Mouse (Mus musculus) left cerebral cortex, postnatal 10 days (tissue): ENCODE results near the gene Fmo1. TPM values are rescaled to one million over a fixed set of nuclear protein-coding genes. Genes with fewer than 3 reads are reported as not detected.

ENCODE experiments used
- DNase-seq, 2 experiments: peaks; one replicate each; pipeline ENCODE4 v3.0.0; 2021 to 2022; ENCODE audit warnings: low spot score in 2 of 2, mixed read lengths in 1 of 2; ENCODE audit errors: extremely low spot score in 1 of 2
- intact Hi-C: fragments of 180-260 bp; cut with DNase I; formaldehyde crosslinking; loops from one replicate; pipeline ENCODE4 v1.15.1; 2025
- total RNA-seq, 2 experiments: library from RNA; stranded (reverse); gene quantifications; 2 replicates each; pipeline ENCODE4 v1.2.3; 2021

Fmo1 gene
- total RNA-seq, 2 experiments from 2014 or later, result 24.3 to 26.8 TPM

- no peak for DNase-seq
- intact Hi-C loops, result no loop called here
These were observed 1.5 kb downstream of the Fmo1 start for GRCm38 (mm10) chr1:162864816-162865492.

GRCm38 (mm10) chr1:162864279-162864678, 2.1 kb downstream of the Fmo1 start:
- intact Hi-C loops, result no loop called here
- no peak for DNase-seq

GRCm38 (mm10) chr1:162863579-162863978, 2.8 kb downstream of the Fmo1 start:
- intact Hi-C loops, result no loop called here
- no peak for DNase-seq

GRCm38 (mm10) chr1:162862328-162862727, 4.1 kb downstream of the Fmo1 start:
- intact Hi-C loops, result no loop called here
- DNase-seq, result no peak

GRCm38 (mm10) chr1:162859996-162860605, 6.3 kb downstream of the Fmo1 start:
- intact Hi-C loops, result no loop called here
- DNase-seq, result peak in 1 of 2 experiments; percentile 32

- intact Hi-C loops, result no loop called here
- DNase-seq, result peak; percentile 1 to 32
These were observed 6.8 kb downstream of the Fmo1 start for GRCm38 (mm10) chr1:162859545-162859976.

- intact Hi-C loops, result no loop called here
- peak; percentile 5 to 35 for DNase-seq
These were observed 7.7 kb downstream of the Fmo1 start for GRCm38 (mm10) chr1:162858748-162859130.

GRCm38 (mm10) chr1:162857766-162858747, 8.4 kb downstream of the Fmo1 start:
- intact Hi-C loops, result no loop called here
- DNase-seq, result peak in 1 of 2 experiments; percentile 13

GRCm38 (mm10) chr1:162853812-162854482, 12.5 kb downstream of the Fmo1 start:
- no peak for DNase-seq
- intact Hi-C loops, result no loop called here

- no peak for DNase-seq
- intact Hi-C loops, result no loop called here
These were observed 18.9 kb downstream of the Fmo1 start for GRCm38 (mm10) chr1:162847554-162847953.

- intact Hi-C loops, result no loop called here
These were observed 26.2 kb downstream of the Fmo1 start for GRCm38 (mm10) chr1:162840211-162840610.

GRCm38 (mm10) chr1:162838976-162839375, 27.4 kb downstream of the Fmo1 start:
- intact Hi-C loops, result no loop called here
- DNase-seq, result no peak

More at GRCm38 (mm10) chr1:162840211-162840610, 26.2 kb downstream of the Fmo1 start:
- no peak for DNase-seq

- intact Hi-C loops, result no loop called here
- no peak for DNase-seq
These were observed 32.1 kb downstream of the Fmo1 start for GRCm38 (mm10) chr1:162834342-162834741.

- intact Hi-C loops, result no loop called here
- DNase-seq, result no peak
These were observed 33.8 kb downstream of the Fmo1 start for GRCm38 (mm10) chr1:162832574-162832953.

GRCm38 (mm10) chr1:162831838-162832573, 34.4 kb downstream of the Fmo1 start:
- peak in 1 of 2 experiments; percentile 15 for DNase-seq
- intact Hi-C loops, result no loop called here

- DNase-seq, result no peak
- intact Hi-C loops, result loop anchor here (5.0 kb wide), 1 partner anchor 253 kb away; no protein-coding TSS in a partner anchor
These were observed 47.1 kb downstream of the Fmo1 start for GRCm38 (mm10) chr1:162819280-162819679.

- DNase-seq, result no peak
- intact Hi-C loops, result loop anchor here (5.0 kb wide), 1 partner anchor 257 kb away; no protein-coding TSS in a partner anchor
These were observed 50.9 kb downstream of the Fmo1 start for GRCm38 (mm10) chr1:162815381-162816127.
